Mouse (Mus musculus): ENCODE data around the gene Brd1. TPM values are rescaled to one million over a fixed set of nuclear protein-coding genes. Genes with fewer than 3 reads are reported as not detected.

Gene Brd1
- polyA plus RNA-seq, 1 experiment from 2014 or later = 7.0 TPM

- no peaks in the 10 kb centered on the region for H3K27me3 ChIP-seq (ENCODE audit: control insufficient read depth, insufficient read depth, low read depth, low read length)
- H3K4me1 ChIP-seq (ENCODE audit: control insufficient read depth, low read depth, low read length) = peaks cover 6% of the 10 kb centered on the region
- WGBS (ENCODE audit: insufficient replicate concordance) = 68% methylated on average over 2 of the region's 2 CpGs
- H3K4me3 ChIP-seq (ENCODE audit: low read depth, low read length) = no peak overlapping the region
- H3K4me2 ChIP-seq (ENCODE audit: low read depth, low read length) = no peak overlapping the region
- ATAC-seq (ENCODE audit: low read depth) = no peak
- no peak overlapping the region for H3K27ac ChIP-seq (ENCODE audit: low read length)
- H3K9ac ChIP-seq (ENCODE audit: low read depth, low read length) = no peak overlapping the region
- no peaks in the 10 kb centered on the region for H3K9me3 ChIP-seq (replicated peaks; ENCODE audit: control insufficient read depth, low read length)
- no peaks in the 10 kb centered on the region for H3K36me3 ChIP-seq (ENCODE audit: control insufficient read depth, insufficient read depth)
These were observed 4.4 kb upstream of the Brd1 start for GRCm38 (mm10) chr15:88738466-88738865.

GRCm38 (mm10) chr15:88736166-88736565 is 2.1 kb upstream of the Brd1 start:
- H3K4me2 ChIP-seq (ENCODE audit: low read depth, low read length) = no peak overlapping the region
- no peaks in the 10 kb centered on the region for H3K27me3 ChIP-seq (ENCODE audit: control insufficient read depth, insufficient read depth, low read depth, low read length)
- no peak overlapping the region for H3K9ac ChIP-seq (ENCODE audit: low read depth, low read length)
- H3K4me3 ChIP-seq (ENCODE audit: low read depth, low read length) = no peak overlapping the region
- peaks cover 22% of the 10 kb centered on the region for H3K4me1 ChIP-seq (ENCODE audit: control insufficient read depth, low read depth, low read length)
- 60% methylated on average over 4 of the region's 4 CpGs for WGBS (ENCODE audit: insufficient replicate concordance)
- no peak for ATAC-seq (ENCODE audit: low read depth)
- H3K27ac ChIP-seq (ENCODE audit: low read length) = no peak overlapping the region
- H3K9me3 ChIP-seq (replicated peaks; ENCODE audit: control insufficient read depth, low read length) = no peaks in the 10 kb centered on the region
- H3K36me3 ChIP-seq (ENCODE audit: control insufficient read depth, insufficient read depth) = no peaks in the 10 kb centered on the region

- peak overlapping the region; percentile 87 for H3K27ac ChIP-seq (ENCODE audit: low read length)
These were observed 837 bp downstream of the Brd1 start for GRCm38 (mm10) chr15:88733041-88733751.

GRCm38 (mm10) chr15:88732405-88733020 is 1.5 kb downstream of the Brd1 start:
- H3K4me3 ChIP-seq (ENCODE audit: low read depth, low read length) = peak overlapping the region; percentile 93
- peaks cover 29% of the 10 kb centered on the region for H3K4me1 ChIP-seq (ENCODE audit: control insufficient read depth, low read depth, low read length)
- H3K9ac ChIP-seq (ENCODE audit: low read depth, low read length) = peak overlapping the region; percentile 95
- no peak for ATAC-seq (ENCODE audit: low read depth)
- no peaks in the 10 kb centered on the region for H3K9me3 ChIP-seq (replicated peaks; ENCODE audit: control insufficient read depth, low read length)
- H3K36me3 ChIP-seq (ENCODE audit: control insufficient read depth, insufficient read depth) = peaks cover 22% of the 10 kb centered on the region
- peak overlapping the region; percentile 87; the same call in 1 of the 2 replicates for H3K27ac ChIP-seq (ENCODE audit: low read length)
- H3K27me3 ChIP-seq (ENCODE audit: control insufficient read depth, insufficient read depth, low read depth, low read length) = no peaks in the 10 kb centered on the region
- H3K4me2 ChIP-seq (ENCODE audit: low read depth, low read length) = peak overlapping the region; percentile 82
- 9% methylated on average over 15 of the region's 15 CpGs for WGBS (ENCODE audit: insufficient replicate concordance)

More at GRCm38 (mm10) chr15:88733041-88733751, 837 bp downstream of the Brd1 start:
- peaks cover 29% of the 10 kb centered on the region for H3K4me1 ChIP-seq (ENCODE audit: control insufficient read depth, low read depth, low read length)
- peak overlapping the region; percentile 93 for H3K4me3 ChIP-seq (ENCODE audit: low read depth, low read length)
- H3K27me3 ChIP-seq (ENCODE audit: control insufficient read depth, insufficient read depth, low read depth, low read length) = no peaks in the 10 kb centered on the region
- H3K4me2 ChIP-seq (ENCODE audit: low read depth, low read length) = peak overlapping the region; percentile 82
- H3K9me3 ChIP-seq (replicated peaks; ENCODE audit: control insufficient read depth, low read length) = no peaks in the 10 kb centered on the region
- ATAC-seq (ENCODE audit: low read depth) = peak; percentile 75
- peak overlapping the region; percentile 95 for H3K9ac ChIP-seq (ENCODE audit: low read depth, low read length)
- H3K36me3 ChIP-seq (ENCODE audit: control insufficient read depth, insufficient read depth) = peaks cover 21% of the 10 kb centered on the region
- WGBS (ENCODE audit: insufficient replicate concordance) = under 1% methylated on average over 49 of the region's 86 CpGs

- Histone ChIP-seq H3K27me3 (ENCODE audit: control insufficient read depth, insufficient read depth, low read depth, low read length) (no peaks in the 10 kb centered on the region), H3K4me2 (ENCODE audit: low read depth, low read length) (no peak overlapping the region), H3K9ac (ENCODE audit: low read depth, low read length) (no peak overlapping the region), H3K9me3 (replicated peaks; ENCODE audit: control insufficient read depth, low read length) (no peaks in the 10 kb centered on the region), H3K4me1 (ENCODE audit: control insufficient read depth, low read depth, low read length) (peaks cover 29% of the 10 kb centered on the region), H3K27ac (ENCODE audit: low read length) (no peak overlapping the region), H3K36me3 (ENCODE audit: control insufficient read depth, insufficient read depth) (peaks cover 29% of the 10 kb centered on the region), H3K4me3 (ENCODE audit: low read depth, low read length) (no peak overlapping the region)
- ATAC-seq (ENCODE audit: low read depth) = no peak
- WGBS (ENCODE audit: insufficient replicate concordance) = 41% methylated on average over 3 of the region's 3 CpGs
These were observed 3.3 kb downstream of the Brd1 start for GRCm38 (mm10) chr15:88730717-88731116.

GRCm38 (mm10) chr15:88727204-88727603 is 6.8 kb downstream of the Brd1 start:
- no peak for ATAC-seq (ENCODE audit: low read depth)
- Histone ChIP-seq H3K27ac (ENCODE audit: low read length) (no peak overlapping the region), H3K36me3 (ENCODE audit: control insufficient read depth, insufficient read depth) (peaks cover 39% of the 10 kb centered on the region), H3K4me1 (ENCODE audit: control insufficient read depth, low read depth, low read length) (peaks cover 17% of the 10 kb centered on the region), H3K27me3 (ENCODE audit: control insufficient read depth, insufficient read depth, low read depth, low read length) (no peaks in the 10 kb centered on the region), H3K9ac (ENCODE audit: low read depth, low read length) (no peak overlapping the region), H3K9me3 (replicated peaks; ENCODE audit: control insufficient read depth, low read length) (no peaks in the 10 kb centered on the region), H3K4me2 (ENCODE audit: low read depth, low read length) (no peak overlapping the region), H3K4me3 (ENCODE audit: low read depth, low read length) (no peak overlapping the region)
- WGBS (ENCODE audit: insufficient replicate concordance) = 49% methylated on average over 3 of the region's 3 CpGs

GRCm38 (mm10) chr15:88725036-88725435 is 9.0 kb downstream of the Brd1 start:
- H3K27ac ChIP-seq (ENCODE audit: low read length) = no peak overlapping the region
- ATAC-seq (ENCODE audit: low read depth) = no peak
- H3K4me1 ChIP-seq (ENCODE audit: control insufficient read depth, low read depth, low read length) = no peaks in the 10 kb centered on the region
- H3K4me3 ChIP-seq (ENCODE audit: low read depth, low read length) = no peak overlapping the region
- peaks cover 35% of the 10 kb centered on the region for H3K36me3 ChIP-seq (ENCODE audit: control insufficient read depth, insufficient read depth)
- H3K27me3 ChIP-seq (ENCODE audit: control insufficient read depth, insufficient read depth, low read depth, low read length) = no peaks in the 10 kb centered on the region
- H3K9me3 ChIP-seq (replicated peaks; ENCODE audit: control insufficient read depth, low read length) = no peaks in the 10 kb centered on the region
- WGBS (ENCODE audit: insufficient replicate concordance) = 76% methylated on average over 5 of the region's 5 CpGs
- H3K9ac ChIP-seq (ENCODE audit: low read depth, low read length) = no peak overlapping the region
- no peak overlapping the region for H3K4me2 ChIP-seq (ENCODE audit: low read depth, low read length)

GRCm38 (mm10) chr15:88724311-88724710 is 9.7 kb downstream of the Brd1 start:
- no peak overlapping the region for H3K27ac ChIP-seq (ENCODE audit: low read length)
- no peak for ATAC-seq (ENCODE audit: low read depth)
- H3K4me1 ChIP-seq (ENCODE audit: control insufficient read depth, low read depth, low read length) = no peaks in the 10 kb centered on the region
- H3K36me3 ChIP-seq (ENCODE audit: control insufficient read depth, insufficient read depth) = peaks cover 28% of the 10 kb centered on the region
- no peaks in the 10 kb centered on the region for H3K9me3 ChIP-seq (replicated peaks; ENCODE audit: control insufficient read depth, low read length)
- WGBS (ENCODE audit: insufficient replicate concordance) = 87% methylated on average over 7 of the region's 7 CpGs
- H3K27me3 ChIP-seq (ENCODE audit: control insufficient read depth, insufficient read depth, low read depth, low read length) = no peaks in the 10 kb centered on the region
- no peak overlapping the region for H3K9ac ChIP-seq (ENCODE audit: low read depth, low read length)
- H3K4me3 ChIP-seq (ENCODE audit: low read depth, low read length) = no peak overlapping the region
- H3K4me2 ChIP-seq (ENCODE audit: low read depth, low read length) = no peak overlapping the region

- Histone ChIP-seq H3K4me1 (ENCODE audit: control insufficient read depth, low read depth, low read length) (no peaks in the 10 kb centered on the region), H3K9ac (ENCODE audit: low read depth, low read length) (no peak overlapping the region), H3K9me3 (replicated peaks; ENCODE audit: control insufficient read depth, low read length) (no peaks in the 10 kb centered on the region), H3K36me3 (ENCODE audit: control insufficient read depth, insufficient read depth) (peaks cover 19% of the 10 kb centered on the region), H3K4me2 (ENCODE audit: low read depth, low read length) (no peak overlapping the region), H3K27me3 (ENCODE audit: control insufficient read depth, insufficient read depth, low read depth, low read length) (no peaks in the 10 kb centered on the region), H3K27ac (ENCODE audit: low read length) (no peak overlapping the region), H3K4me3 (ENCODE audit: low read depth, low read length) (no peak overlapping the region)
- no peak for ATAC-seq (ENCODE audit: low read depth)
- WGBS (ENCODE audit: insufficient replicate concordance) = 81% methylated on average over 6 of the region's 6 CpGs
These were observed 10.8 kb downstream of the Brd1 start for GRCm38 (mm10) chr15:88723205-88723604.

Measured in liver, embryonic 16.5 days (tissue).